Mouse (Mus musculus): ENCODE measurements around the gene Esr1.

Gene Esr1

DNA sequence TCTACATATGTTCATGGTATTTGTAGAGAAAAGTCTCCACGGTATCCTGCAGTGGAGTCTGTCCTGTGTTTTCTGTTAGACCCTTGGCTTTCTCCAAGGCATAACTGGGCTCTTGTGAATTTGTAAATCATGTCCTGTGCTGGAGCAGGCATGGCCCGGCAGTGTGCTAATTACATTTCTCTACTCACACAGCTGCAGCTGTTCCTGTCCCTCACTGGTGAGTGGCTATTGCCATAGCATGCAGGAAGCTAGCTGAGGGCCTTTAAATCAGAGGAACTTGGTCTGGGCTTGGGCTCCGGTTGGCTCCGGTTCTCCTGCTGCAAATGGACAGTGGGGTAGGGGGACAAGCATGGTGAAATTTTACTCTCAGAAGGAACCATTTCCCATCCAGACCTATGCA lies 226.7 kb downstream of the Esr1 start:
- DNase-seq (ENCODE audit: low read depth, low spot score) = no peak

DNA sequence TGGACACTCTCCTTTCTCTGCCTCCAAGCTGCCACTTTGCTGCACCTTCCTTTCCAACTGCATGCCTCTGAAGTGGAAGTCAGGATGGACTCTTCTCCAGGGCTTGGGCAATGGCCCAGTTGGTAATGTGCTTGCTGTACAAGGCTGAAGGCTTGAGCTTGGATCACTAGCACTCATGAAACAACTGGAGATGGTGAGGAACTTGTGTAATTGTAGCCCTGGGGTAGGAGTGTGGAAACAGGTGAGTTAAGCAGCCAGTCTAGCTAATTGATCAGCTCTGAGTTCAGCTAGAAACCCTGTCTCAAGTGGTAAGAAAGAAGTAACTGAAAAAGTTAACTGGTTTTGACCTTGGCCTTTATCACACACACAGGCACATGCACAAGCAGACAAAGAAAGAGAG lies 229.6 kb downstream of the Esr1 start:
- DNase-seq (ENCODE audit: low read depth, low spot score) = no peak

- DNase-seq (ENCODE audit: low read depth, low spot score) = no peak
Measured at GRCm38 (mm10) chr10:4847523-4847922, 236.1 kb downstream of the Esr1 start.

DNA sequence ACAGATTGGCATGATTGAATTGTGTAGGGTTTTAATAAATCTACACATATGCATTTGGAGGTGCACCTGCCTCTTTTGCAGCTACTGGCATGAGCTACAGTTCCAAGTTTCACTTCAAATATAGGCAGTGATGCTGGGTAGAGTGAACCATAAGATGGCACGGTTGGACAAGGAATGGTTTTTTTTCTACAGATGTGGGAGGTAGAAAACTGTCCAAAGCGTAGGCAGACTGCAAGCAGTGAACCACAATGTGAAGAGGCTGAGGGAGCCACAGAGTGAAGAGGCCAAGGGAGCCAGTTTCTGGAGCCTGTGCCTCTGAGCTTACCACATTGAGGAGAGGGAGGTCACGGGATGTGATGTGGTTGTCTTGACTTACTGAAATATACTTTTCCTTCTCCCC lies 238.5 kb downstream of the Esr1 start:
- DNase-seq (ENCODE audit: low read depth, low spot score) = no peak

GRCm38 (mm10) chr10:4875076-4875737 lies 263.8 kb downstream of the Esr1 start:
- DNase-seq (ENCODE audit: low read depth, low spot score) = no peak

DNA sequence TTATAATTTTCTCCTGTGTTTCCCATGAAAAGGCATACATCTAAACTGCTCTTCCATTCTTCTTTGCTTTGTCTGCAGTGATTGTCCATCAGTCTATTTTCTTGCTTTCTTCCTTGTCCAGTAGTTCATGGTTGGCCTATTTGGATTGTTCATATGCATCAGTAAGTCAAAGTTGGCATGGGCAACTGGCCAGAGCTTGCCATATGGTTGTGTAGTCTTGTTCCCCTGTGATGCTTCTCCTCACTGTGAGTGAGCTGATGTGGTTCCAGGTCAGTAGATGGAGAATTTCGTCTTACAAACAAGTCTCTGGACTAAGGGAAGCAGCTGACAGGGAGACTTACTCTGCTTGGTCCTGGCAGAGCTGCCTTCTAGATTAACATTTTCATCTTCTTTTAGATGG lies 270.0 kb downstream of the Esr1 start:
- no peak for DNase-seq (ENCODE audit: low read depth, low spot score)

DNA sequence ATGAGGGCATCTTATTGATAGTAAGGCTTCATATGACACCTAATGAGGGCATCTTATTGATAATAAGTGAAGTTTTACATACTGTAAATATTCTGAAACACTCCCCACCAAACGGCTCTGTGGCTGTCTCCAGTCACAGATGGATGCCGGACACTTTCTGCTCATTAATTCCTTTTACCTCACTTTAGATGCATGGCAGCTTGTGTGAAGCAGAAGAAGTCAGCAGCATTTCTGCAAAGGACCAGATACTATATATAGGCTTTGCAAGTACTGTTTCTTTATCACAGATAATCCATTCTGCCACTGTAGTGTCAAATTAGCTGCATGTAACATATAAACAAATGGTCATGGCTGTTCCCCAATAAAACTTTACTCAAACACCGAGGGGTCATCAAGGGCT lies 274.1 kb downstream of the Esr1 start:
- no peak for DNase-seq (ENCODE audit: low read depth, low spot score)

DNA sequence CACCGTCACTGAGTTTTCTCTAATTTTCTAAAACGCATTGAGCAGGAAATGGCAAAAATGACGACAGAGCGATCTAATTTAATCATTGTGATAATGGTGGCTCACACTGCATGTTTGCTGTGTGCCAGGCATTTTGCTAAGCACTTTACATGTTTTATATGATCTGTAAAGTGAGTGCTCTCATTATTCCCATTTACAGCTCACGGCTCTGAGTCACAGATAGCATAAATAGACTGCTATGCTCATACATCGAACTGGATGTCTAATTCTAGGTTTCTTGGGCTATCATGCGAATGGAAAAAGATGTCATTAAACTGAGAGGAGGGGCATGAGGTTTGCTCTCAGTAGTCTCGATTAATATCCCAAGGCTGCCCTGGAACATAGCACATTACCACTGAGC lies 274.6 kb downstream of the Esr1 start:
- no peak for DNase-seq (ENCODE audit: low read depth, low spot score)

DNA sequence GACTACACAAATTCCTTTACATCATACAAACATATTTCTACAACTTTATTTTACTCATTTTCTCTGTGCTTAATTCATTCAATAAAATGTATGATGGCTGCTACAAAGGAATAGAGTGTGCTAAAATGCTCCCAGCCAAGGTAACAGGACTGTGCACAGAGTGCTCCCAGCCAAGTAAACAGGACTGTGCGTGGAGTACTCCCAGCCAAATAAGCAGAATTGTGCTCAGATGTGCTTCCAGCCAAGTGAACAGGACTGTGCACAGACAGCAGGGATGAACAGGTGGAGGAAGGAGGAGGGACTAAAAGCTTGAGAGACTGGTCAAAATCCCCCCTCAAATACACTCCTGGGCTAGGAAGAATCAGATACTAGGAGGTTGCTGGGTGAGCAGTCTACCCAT lies 282.1 kb downstream of the Esr1 start:
- DNase-seq (ENCODE audit: low read depth, low spot score) = no peak

DNA sequence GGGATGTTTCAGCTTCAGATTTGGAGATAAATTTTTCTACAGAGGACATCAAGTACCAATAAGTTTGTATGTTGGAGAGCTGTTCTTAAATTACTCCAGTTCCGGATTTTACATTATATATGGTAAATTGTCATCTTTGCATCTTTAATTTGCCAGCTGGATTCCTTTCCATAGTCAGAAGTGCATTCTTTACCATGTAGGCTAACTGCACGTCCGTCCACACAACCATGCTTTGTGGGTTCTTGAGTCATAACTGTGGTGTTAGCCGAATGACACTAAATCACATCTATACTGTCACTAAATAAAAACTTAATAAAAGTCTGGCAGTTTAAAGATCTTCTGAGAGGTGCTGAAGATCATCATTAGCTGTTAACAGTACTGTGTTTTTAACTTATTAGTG lies 286.4 kb downstream of the Esr1 start:
- no peak for DNase-seq (ENCODE audit: low read depth, low spot score)

DNA sequence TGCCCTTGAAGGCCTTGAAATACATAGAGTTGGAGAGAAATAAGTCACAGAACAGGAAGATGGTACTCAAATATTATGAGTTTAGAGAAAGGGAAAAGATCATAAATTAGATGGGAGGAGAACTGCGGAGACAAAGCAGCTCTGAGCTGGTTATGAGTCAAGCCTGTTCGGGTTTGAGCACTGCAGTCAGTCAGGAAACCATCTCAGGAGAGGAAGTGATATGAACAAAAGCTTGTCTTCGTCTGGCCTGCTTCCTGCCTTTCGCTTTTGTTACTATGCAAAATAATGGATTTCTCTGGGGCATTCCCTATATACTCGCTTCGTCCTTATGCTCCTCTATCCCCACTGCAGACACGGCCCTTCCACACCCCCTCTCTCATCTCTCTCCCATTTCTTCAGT lies 288.9 kb downstream of the Esr1 start:
- DNase-seq (ENCODE audit: low read depth, low spot score) = no peak

GRCm38 (mm10) chr10:4909271-4909670 lies 297.9 kb downstream of the Esr1 start:
- DNase-seq (ENCODE audit: low read depth, low spot score) = no peak

- no peak for DNase-seq (ENCODE audit: low read depth, low spot score)
Measured at GRCm38 (mm10) chr10:4910451-4910850, 299.1 kb downstream of the Esr1 start.

- DNase-seq (ENCODE audit: low read depth, low spot score) = no peak
Measured at GRCm38 (mm10) chr10:4919046-4919445, 307.7 kb downstream of the Esr1 start.

- no peak for DNase-seq (ENCODE audit: low read depth, low spot score)
Measured at GRCm38 (mm10) chr10:4923616-4924015, 312.2 kb downstream of the Esr1 start.

- DNase-seq (ENCODE audit: low read depth, low spot score) = no peak
Measured at GRCm38 (mm10) chr10:4924391-4924790, 313.0 kb downstream of the Esr1 start.

DNA sequence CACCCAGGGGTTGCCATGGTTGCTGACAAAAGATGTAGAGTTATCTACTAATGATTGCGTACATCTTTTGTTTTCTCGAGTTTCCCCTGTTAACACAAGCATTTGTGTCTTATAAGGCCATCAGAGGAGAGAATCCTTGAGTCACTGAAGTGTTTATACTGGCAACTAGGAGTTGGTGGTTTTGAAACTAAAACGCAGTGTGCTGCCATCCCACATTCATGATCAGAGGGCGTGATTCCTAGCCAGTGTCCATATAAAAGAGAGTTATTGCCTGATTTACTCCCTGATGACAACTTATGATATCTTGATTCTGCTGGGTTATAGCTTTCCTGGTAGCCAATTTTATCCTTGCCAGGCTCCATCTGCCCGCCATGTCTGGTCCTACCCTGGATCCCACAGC lies 331.8 kb downstream of the Esr1 start:
- no peak for DNase-seq (ENCODE audit: low read depth, low spot score)

GRCm38 (mm10) chr10:4944725-4945124 lies 333.3 kb downstream of the Esr1 start:
- no peak for DNase-seq (ENCODE audit: low read depth, low spot score)

DNA sequence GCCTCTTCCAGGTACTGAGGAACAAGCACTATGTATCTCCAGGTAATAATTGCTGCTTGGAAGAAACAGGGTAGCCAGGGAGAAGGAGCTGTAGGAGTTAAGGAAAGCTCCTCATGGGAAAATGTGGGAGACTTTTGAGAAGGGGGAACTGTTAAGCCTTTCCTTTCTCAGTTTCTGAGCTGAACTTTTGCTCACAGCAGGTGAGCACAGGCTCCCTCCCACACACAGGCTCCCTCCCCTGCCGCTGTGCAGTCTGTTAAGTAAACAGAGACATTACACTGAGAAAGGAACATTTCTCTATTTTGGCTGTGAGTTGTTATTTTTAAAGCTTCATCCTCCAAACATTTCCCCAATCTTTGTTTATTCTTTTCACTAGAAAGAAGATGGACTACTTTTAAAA lies 354.4 kb downstream of the Esr1 start:
- no peak for DNase-seq (ENCODE audit: low read depth, low spot score)

DNA sequence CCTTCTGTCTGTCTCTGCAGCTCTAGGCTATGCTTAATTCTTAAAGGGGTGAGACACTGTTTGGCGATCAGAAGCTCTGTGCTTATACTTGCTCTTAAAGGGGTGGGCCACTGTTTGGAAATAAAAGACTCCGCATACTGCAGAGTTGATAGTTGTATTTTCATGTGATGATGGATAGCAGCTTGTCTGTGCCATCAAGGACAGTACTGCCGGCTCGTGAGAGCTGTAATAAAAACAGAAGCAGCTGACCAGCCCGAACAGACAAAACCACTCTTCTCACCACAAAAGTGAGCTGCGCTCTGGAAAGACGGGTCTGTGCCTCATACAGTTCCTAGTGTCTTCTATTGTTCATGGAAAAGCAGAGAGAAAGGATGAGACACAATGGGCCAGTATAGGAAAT lies 359.8 kb downstream of the Esr1 start:
- DNase-seq (ENCODE audit: low read depth, low spot score) = no peak

- DNase-seq (ENCODE audit: low read depth, low spot score) = no peak
Measured at GRCm38 (mm10) chr10:4971586-4971985, 360.2 kb downstream of the Esr1 start.

DNA sequence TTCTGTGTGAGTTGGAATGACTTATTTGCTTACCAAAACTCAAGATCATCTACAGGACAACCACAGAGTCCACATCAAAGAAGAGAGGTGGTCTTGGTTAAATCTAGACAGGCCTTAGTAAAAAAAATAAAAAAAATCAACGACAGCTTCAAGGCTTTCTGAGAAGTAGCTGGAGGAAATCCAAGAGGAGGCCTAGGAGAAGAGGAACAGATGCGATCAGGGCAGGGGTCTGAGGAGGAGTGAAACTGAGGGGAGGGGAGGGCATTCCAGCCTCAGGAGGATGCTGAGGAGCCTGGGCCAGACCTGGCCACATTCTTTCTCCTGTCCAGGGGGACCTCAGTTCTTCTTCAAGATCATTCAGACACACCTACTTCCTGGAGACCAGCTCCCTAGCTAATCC lies 360.6 kb downstream of the Esr1 start:
- DNase-seq (ENCODE audit: low read depth, low spot score) = no peak

- DNase-seq (ENCODE audit: low read depth, low spot score) = no peak
Measured at GRCm38 (mm10) chr10:4974246-4974645, 362.9 kb downstream of the Esr1 start.

DNA sequence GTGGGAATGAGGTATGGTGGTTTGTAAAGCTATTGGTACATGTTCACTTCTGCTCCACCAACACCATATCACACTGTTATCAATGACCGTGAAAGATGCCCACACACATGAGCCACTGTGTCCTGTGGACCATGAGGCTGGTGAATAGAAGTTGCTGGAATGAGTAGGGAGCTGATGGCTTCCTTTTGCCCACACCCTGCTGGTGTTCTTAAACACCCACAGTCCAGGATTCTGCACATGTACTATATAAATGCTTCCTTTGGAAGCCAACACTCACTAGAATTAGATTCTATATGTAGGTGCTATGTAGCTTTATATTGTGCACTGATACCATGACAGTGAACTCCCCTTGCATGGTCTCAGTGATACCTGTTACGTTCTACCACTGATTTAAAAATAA lies 365.2 kb downstream of the Esr1 start:
- DNase-seq (ENCODE audit: low read depth, low spot score) = no peak
